Mouse (Mus musculus): Measurements from ENCODE around the gene Pigm. TPM values are rescaled to one million over a fixed set of nuclear protein-coding genes. Genes with fewer than 3 reads are reported as not detected.

Gene Pigm
- polyA plus RNA-seq, 1 experiment: 2.7 TPM

DNA sequence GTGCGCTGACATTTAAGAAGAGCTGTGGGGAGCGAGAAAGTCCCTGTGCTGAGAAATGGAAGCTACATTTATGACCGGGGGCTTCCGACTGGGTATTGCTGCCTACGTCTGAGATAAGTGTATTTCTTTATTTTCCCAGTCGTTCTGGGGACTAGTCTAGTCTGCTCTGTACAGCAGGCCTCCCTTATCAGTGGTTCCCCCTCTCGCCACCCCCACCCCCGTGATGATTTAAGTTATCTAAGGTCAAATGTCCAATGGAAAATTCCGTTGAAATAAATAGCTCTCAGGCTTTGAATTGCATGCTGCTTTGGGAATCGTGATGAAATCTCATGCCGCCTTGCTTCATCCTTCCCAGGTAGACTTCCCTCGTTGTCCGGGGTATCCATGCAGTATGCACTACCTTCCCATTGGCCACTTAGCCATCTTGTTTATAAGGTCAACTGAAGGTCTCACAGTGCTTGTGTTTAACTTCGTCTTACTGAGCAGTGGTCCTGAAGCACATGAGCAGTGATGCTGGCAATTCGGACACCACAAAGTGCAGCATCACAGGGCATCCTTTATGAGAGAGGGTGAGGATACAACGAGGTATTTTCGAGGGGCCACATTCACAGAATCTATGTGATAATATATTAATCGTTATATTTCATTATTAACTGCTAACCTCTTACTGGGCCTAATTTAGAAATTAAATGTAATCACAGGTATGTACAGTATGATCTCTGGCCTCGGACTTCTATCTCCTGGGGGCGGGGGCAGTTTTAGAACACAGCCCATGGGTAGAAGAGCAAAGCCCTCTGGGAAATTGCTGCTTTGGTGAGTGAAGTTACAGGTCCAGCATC lies 56.9 kb downstream of the Pigm start:
- Histone ChIP-seq H3K4me3 (no peak overlapping the region), H3K27me3 (ENCODE audit: control insufficient read depth, insufficient read depth, insufficient read length) (no peaks in the 10 kb centered on the region), H3K36me3 (ENCODE audit: control insufficient read depth, insufficient read depth) (no peaks in the 10 kb centered on the region), H3K79me2 (ENCODE audit: control insufficient read depth, insufficient read depth) (no peaks in the 10 kb centered on the region), H3K4me2 (ENCODE audit: low read depth) (no peak overlapping the region), H3ac (ENCODE audit: control insufficient read depth, insufficient read length) (no peak overlapping the region)
- no peak for TF ChIP-seq TCF12 (IDR thresholded peaks at IDR 0.05; ENCODE audit: insufficient read depth, poor library complexity, severe bottlenecking)

Other genes starting within 250 kb of the Pigm start
- 184 TPM for gene Pex19, start 249.8 kb upstream of the Pigm start, polyA plus RNA-seq (2012; fragmentation: generic; extraction: Trizol)
- gene Dcaf8, start 228.5 kb upstream of the Pigm start, polyA plus RNA-seq (2012; fragmentation: generic; extraction: Trizol): 80.0 TPM
- gene Pea15a, start 169.7 kb upstream of the Pigm start, polyA plus RNA-seq (2012; fragmentation: generic; extraction: Trizol): 120 TPM
- gene Casq1, start 156.7 kb upstream of the Pigm start, polyA plus RNA-seq (2012; fragmentation: generic; extraction: Trizol): 73.1 TPM
- 0.06 TPM for gene Atp1a4, start 118.1 kb upstream of the Pigm start, polyA plus RNA-seq (2012; fragmentation: generic; extraction: Trizol)
- 79.7 TPM for gene Igsf8, start 114.9 kb upstream of the Pigm start, polyA plus RNA-seq (2012; fragmentation: generic; extraction: Trizol)
- 92.9 TPM for gene Atp1a2, start 78.5 kb upstream of the Pigm start, polyA plus RNA-seq (2012; fragmentation: generic; extraction: Trizol)
- 0.01 TPM for gene Kcnj9, start 47.2 kb upstream of the Pigm start, polyA plus RNA-seq (2012; fragmentation: generic; extraction: Trizol)
- gene Kcnj10, start 35.3 kb upstream of the Pigm start, polyA plus RNA-seq (2012; fragmentation: generic; extraction: Trizol): not detected
- 4.7 TPM for gene Slamf9, start 98.8 kb downstream of the Pigm start, polyA plus RNA-seq (2012; fragmentation: generic; extraction: Trizol)
- 0.77 TPM for gene Igsf9, start 105.2 kb downstream of the Pigm start, polyA plus RNA-seq (2012; fragmentation: generic; extraction: Trizol)
- gene Tagln2, start 123.5 kb downstream of the Pigm start, polyA plus RNA-seq (2012; fragmentation: generic; extraction: Trizol): 393 TPM
- gene Cfap45, start 144.3 kb downstream of the Pigm start, polyA plus RNA-seq (2012; fragmentation: generic; extraction: Trizol): not detected
- gene Vsig8, start 179.4 kb downstream of the Pigm start, polyA plus RNA-seq (2012; fragmentation: generic; extraction: Trizol): not detected
- gene Slamf8, start 214.0 kb downstream of the Pigm start, polyA plus RNA-seq (2012; fragmentation: generic; extraction: Trizol): not detected
- not detected for gene Fcrl6, start 226.0 kb downstream of the Pigm start, polyA plus RNA-seq (2012; fragmentation: generic; extraction: Trizol)

All from myocyte (in vitro differentiated cells).